Mouse (Mus musculus): ENCODE data around the gene Ncoa6. TPM values are rescaled to one million over a fixed set of nuclear protein-coding genes. Genes with fewer than 3 reads are reported as not detected.

Gene Ncoa6
- polyA plus RNA-seq, 1 experiment from 2014 or later: 27.1 TPM

DNA sequence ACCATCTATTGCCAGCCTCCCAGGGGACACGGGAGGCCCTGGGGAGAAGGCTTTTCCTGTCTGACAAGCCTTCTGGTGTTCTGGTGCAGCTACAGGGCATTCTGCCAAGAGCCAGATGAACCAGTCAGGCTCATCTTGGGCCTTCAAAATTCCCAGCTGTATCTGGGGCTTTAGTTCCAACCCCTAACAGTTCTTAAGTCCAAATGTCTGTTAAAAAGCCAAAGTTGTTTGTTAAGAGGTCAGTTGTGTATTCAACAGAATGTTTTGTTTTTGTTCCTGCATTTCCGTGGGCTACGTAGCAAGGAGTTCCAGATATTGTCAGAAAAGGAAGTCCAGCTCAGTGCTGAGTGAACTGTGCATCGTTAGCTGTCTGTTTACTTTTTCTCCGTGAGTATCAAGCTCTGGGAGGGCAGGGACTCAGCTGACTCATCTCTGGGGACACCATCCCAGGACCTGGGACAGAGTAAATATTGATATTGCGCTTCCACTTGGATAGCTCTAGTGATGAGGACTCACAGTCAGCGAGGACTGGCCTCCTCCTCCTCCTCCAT, 104.3 kb downstream of the Ncoa6 start:
- no peaks in the 10 kb centered on the region for H3K9me3 ChIP-seq (ENCODE audit: low read depth, low read length)
- 14% methylated on average over 7 of the region's 7 CpGs for WGBS
- H3K4me1 ChIP-seq (ENCODE audit: insufficient read depth): no peaks in the 10 kb centered on the region
- H3K36me3 ChIP-seq (ENCODE audit: insufficient read depth): no peaks in the 10 kb centered on the region
- no peaks in the 10 kb centered on the region for H3K27me3 ChIP-seq (ENCODE audit: insufficient read depth, low read length)
- TF ChIP-seq CTCF (IDR thresholded peaks at IDR 0.05; ENCODE audit: low read depth): no peak
- no peak overlapping the region for H3K9ac ChIP-seq
- ATAC-seq (ENCODE audit: insufficient read depth) (peak; percentile 86), DNase-seq (peak; percentile 82)
- H3K4me3 ChIP-seq (ENCODE audit: low read depth, low read length): no peak overlapping the region
- H3K4me2 ChIP-seq: no peak overlapping the region
- peak overlapping the region; percentile 74 for H3K27ac ChIP-seq (ENCODE audit: low read depth)

DNA sequence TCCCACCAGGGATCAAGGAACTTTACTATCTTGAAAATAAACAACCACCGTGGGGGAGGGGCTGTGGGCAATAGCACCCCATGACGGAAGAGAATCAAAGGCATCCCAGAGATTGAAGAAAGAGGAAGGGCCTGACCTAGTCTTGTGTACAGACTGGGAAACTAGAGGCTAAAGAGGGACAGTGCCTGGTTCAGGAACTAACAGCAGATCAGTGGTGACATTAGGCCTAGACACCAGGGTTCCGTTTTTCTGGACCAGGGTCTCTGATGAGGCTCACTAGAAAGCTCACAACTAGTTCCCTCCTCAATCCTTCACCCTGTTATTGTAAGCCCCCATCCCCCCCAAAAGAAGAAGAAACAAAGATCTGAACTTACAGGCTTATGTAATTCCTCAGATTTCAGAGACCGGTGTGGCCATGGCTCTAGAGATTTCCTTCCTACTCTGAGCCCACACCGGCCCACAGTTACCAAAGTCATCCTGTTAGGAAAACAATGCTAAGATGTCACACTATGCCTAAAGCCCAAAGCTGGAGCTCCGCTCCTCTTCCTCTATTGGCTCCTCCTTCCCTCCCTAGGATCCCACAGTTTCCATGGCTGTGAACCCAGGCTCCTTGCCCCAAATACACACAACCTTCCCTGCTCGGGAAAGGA, 105.9 kb downstream of the Ncoa6 start:
- Histone ChIP-seq H3K36me3 (ENCODE audit: insufficient read depth) (no peaks in the 10 kb centered on the region), H3K4me3 (ENCODE audit: low read depth, low read length) (no peak overlapping the region), H3K9ac (no peak overlapping the region), H3K27ac (ENCODE audit: low read depth) (no peak overlapping the region), H3K27me3 (ENCODE audit: insufficient read depth, low read length) (no peaks in the 10 kb centered on the region), H3K4me1 (ENCODE audit: insufficient read depth) (no peaks in the 10 kb centered on the region), H3K9me3 (ENCODE audit: low read depth, low read length) (no peaks in the 10 kb centered on the region), H3K4me2 (no peak overlapping the region)
- DNase-seq (no peak), ATAC-seq (ENCODE audit: insufficient read depth) (no peak)
- 70% methylated on average over 7 of the region's 7 CpGs for WGBS
- no peak for TF ChIP-seq CTCF (IDR thresholded peaks at IDR 0.05; ENCODE audit: low read depth)

DNA sequence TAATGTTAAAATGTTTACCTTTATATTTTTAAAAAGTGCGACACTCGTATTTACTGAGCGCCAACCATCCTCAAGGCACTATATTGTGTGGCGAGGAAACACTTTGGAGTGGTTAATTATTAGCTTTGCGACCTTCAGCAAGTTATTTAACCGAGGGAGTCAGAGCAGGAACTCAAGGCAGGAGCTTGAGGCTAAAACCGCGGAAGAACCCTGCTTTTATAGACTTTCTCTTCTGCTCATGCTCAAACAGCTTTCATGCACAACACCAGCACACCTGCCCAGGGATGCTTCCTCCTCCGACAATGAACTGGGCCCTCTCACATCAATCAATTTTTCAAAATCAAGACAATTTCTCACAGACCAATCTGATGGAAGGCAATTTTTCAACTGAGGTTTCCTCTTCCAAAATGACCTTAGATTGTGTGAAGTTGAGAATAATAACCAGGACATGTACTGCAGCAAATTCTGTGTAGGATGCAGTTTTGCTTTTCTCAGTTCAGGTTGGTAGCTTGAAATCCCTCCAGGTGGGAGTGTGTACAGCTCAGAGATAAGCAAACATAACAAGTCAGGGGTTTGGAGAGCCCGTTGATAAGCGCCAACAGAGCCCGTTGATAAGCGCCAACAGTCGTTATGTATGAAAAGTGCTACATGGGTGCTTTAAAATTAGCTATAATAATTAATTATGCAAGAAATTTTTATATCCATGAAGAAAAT, 115.9 kb downstream of the Ncoa6 start:
- H3K4me3 ChIP-seq (ENCODE audit: low read depth, low read length): peak overlapping the region; percentile 79
- peak overlapping the region; percentile 79 for H3K4me2 ChIP-seq
- peak overlapping the region; percentile 74; the same call in 1 of the 2 replicates for H3K9ac ChIP-seq
- no peaks in the 10 kb centered on the region for H3K4me1 ChIP-seq (ENCODE audit: insufficient read depth)
- TF ChIP-seq CTCF (IDR thresholded peaks at IDR 0.05; ENCODE audit: low read depth): no peak
- H3K27ac ChIP-seq (ENCODE audit: low read depth): peak overlapping the region; percentile 61; the same call in 1 of the 2 replicates
- H3K36me3 ChIP-seq (ENCODE audit: insufficient read depth): no peaks in the 10 kb centered on the region
- WGBS: 25% methylated on average over 14 of the region's 14 CpGs
- ATAC-seq (ENCODE audit: insufficient read depth) (peak; percentile 71), DNase-seq (peak; percentile 67)
- H3K9me3 ChIP-seq (ENCODE audit: low read depth, low read length): no peaks in the 10 kb centered on the region
- H3K27me3 ChIP-seq (ENCODE audit: insufficient read depth, low read length): no peaks in the 10 kb centered on the region

DNA sequence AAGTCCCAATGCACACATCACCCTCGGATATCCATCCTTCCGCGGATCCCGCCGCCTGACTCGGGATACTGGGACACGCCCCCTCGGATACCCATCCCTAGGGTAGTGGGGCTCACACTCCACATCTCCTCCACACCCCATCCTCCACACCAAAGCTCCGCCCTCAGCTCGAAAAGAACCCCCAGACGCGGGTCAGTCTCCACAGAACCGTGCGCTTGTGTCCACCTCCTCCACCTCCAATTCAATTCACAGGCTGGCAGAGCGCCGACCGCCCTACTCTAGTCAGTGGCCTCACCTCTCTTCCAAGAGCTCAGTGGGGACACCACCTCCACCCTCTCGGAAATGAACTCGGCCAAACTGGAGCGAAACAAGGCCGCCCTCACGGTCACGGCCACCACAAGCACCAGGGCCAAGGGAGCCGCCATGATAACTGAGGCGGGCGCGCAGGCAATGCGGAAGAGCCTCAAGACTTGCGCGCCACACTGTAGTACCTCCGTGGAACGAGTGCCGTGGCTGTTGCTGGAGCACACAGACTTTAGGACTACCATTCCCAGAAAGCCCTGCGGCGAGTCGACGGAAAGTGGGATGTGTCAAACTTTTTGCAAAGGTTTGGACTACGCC, 116.6 kb downstream of the Ncoa6 start, which contains the start of gene Pigu:
Gene Pigu (minus strand): TSS at position 460 of the 621 bp plus-strand sequence.
- peak within 1 kb of the TSS; percentile 65; the same call in 1 of the 2 replicates for H3K27ac ChIP-seq (ENCODE audit: low read depth)
- peak; percentile 98 for DNase-seq
- H3K4me1 ChIP-seq (ENCODE audit: insufficient read depth): no peaks in the 10 kb centered on the region
- peak within 1 kb of the TSS; percentile 74 for H3K9ac ChIP-seq
- H3K36me3 ChIP-seq (ENCODE audit: insufficient read depth): no peaks in the 10 kb centered on the region
- no peaks in the 10 kb centered on the region for H3K9me3 ChIP-seq (ENCODE audit: low read depth, low read length)
- peak within 1 kb of the TSS; percentile 79 for H3K4me3 ChIP-seq (ENCODE audit: low read depth, low read length)
- WGBS: under 1% methylated on average over 38 of the region's 38 CpGs
- ATAC-seq (ENCODE audit: insufficient read depth): peak; percentile 99
- H3K27me3 ChIP-seq (ENCODE audit: insufficient read depth, low read length): no peaks in the 10 kb centered on the region
- TF ChIP-seq CTCF (IDR thresholded peaks at IDR 0.05; ENCODE audit: low read depth): no peak
- H3K4me2 ChIP-seq: peak within 1 kb of the TSS; percentile 79

DNA sequence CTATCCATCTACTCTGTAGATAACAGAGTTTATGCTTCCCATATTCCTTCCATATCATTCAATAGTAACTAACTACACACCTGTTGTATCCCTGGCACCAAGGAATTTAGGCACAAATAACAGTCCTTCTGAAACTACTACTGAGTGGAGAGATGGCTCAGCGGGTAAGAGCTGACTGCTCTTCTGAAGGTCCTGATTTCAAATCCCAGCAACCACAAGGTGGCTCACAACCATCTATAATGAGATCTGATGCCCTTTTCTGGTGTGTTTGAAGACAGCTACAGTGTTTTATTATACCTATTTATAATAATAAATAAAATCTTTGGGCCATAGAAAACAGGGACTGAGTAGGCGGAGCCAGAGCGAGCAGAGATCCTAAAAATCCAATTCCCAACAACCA, 119.3 kb downstream of the Ncoa6 start:
- Histone ChIP-seq H3K4me2 (no peak overlapping the region), H3K27ac (ENCODE audit: low read depth) (no peak overlapping the region), H3K9ac (no peak overlapping the region), H3K9me3 (ENCODE audit: low read depth, low read length) (no peaks in the 10 kb centered on the region), H3K27me3 (ENCODE audit: insufficient read depth, low read length) (no peaks in the 10 kb centered on the region), H3K36me3 (ENCODE audit: insufficient read depth) (no peaks in the 10 kb centered on the region), H3K4me1 (ENCODE audit: insufficient read depth) (no peaks in the 10 kb centered on the region), H3K4me3 (ENCODE audit: low read depth, low read length) (no peak overlapping the region)
- DNase-seq (no peak), ATAC-seq (ENCODE audit: insufficient read depth) (no peak)
- 90% methylated on average over 3 of the region's 3 CpGs for WGBS
- TF ChIP-seq CTCF (IDR thresholded peaks at IDR 0.05; ENCODE audit: low read depth): no peak

DNA sequence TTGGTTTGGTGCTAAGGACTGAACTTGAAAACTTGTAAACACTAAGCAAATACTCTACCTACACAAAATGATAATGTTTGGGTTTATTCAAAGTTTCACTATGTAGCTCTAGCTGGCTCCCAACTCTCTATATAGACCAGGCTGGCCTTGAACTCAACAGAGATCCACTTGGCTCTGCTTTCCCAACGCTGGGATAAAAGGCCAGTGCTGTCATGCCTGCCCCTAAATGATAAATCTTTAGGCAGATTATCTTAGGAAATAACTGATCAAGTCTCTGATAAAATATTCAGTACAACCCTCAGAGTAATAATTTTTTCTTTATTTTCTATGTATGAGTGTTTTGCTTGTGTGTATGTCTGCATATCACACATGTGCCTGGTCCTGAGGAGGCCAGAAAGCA, 127.0 kb downstream of the Ncoa6 start:
- WGBS: 51% methylated on average over 1 of the region's 1 CpGs
- H3K4me3 ChIP-seq (ENCODE audit: low read depth, low read length): no peak overlapping the region
- no peak for TF ChIP-seq CTCF (IDR thresholded peaks at IDR 0.05; ENCODE audit: low read depth)

More for the DNA sequence above, 127.0 kb downstream of the Ncoa6 start:
- Histone ChIP-seq H3K27me3 (ENCODE audit: insufficient read depth, low read length) (no peaks in the 10 kb centered on the region), H3K4me2 (no peak overlapping the region), H3K27ac (ENCODE audit: low read depth) (no peak overlapping the region), H3K9ac (no peak overlapping the region), H3K9me3 (ENCODE audit: low read depth, low read length) (no peaks in the 10 kb centered on the region), H3K36me3 (ENCODE audit: insufficient read depth) (0 out of 2 replicates have a peak, but pooled peaks cover 10% of the 10 kb centered on the region), H3K4me1 (ENCODE audit: insufficient read depth) (no peaks in the 10 kb centered on the region)
- no peak for DNase-seq
- ATAC-seq (ENCODE audit: insufficient read depth): no peak

MicroRNAs encoded within 50 kb of the gene (microRNA counts, 519-probe panel; counts per million panel counts)
- microRNA mmu-miR-695: 1,858 counts per million, percentile 18 among the panel's probes with 10 or more counts

Small RNA genes within 50 kb of the gene (microRNA-seq; reads per million reads assigned to microRNA genes)
- gene Mir695 (ENCODE audit: borderline number of aligned reads): not detected

Other genes with a start within 250 kb of the Ncoa6 start
- gene Dynlrb1, start 237.4 kb downstream of the Ncoa6 start, polyA plus RNA-seq (2014; fragmentation: Nextera tagmentation; extraction: Ambion mirVana): 397 and 400 TPM in 2 replicates
- 149 and 162 TPM in 2 replicates for gene Map1lc3a, start 197.6 kb downstream of the Ncoa6 start, polyA plus RNA-seq (2014; fragmentation: Nextera tagmentation; extraction: Ambion mirVana)
- gene Pigu, start 116.5 kb downstream of the Ncoa6 start, polyA plus RNA-seq (2014; fragmentation: Nextera tagmentation; extraction: Ambion mirVana): 52.0 and 54.0 TPM in 2 replicates
- 15.0 and 17.8 TPM in 2 replicates for gene Trp53inp2, start 92.8 kb downstream of the Ncoa6 start, polyA plus RNA-seq (2014; fragmentation: Nextera tagmentation; extraction: Ambion mirVana)
- gene Acss2, start 44.1 kb upstream of the Ncoa6 start, polyA plus RNA-seq (2014; fragmentation: Nextera tagmentation; extraction: Ambion mirVana): 7.5 and 7.9 TPM in 2 replicates
- gene Ggt7, start 44.3 kb upstream of the Ncoa6 start, polyA plus RNA-seq (2014; fragmentation: Nextera tagmentation; extraction: Ambion mirVana): 2.1 and 2.6 TPM in 2 replicates
- gene Gss, start 118.9 kb upstream of the Ncoa6 start, polyA plus RNA-seq (2014; fragmentation: Nextera tagmentation; extraction: Ambion mirVana): 22.0 TPM in 2 replicates
- gene Myh7b, start 137.3 kb upstream of the Ncoa6 start, polyA plus RNA-seq (2014; fragmentation: Nextera tagmentation; extraction: Ambion mirVana): 0.32 and 0.36 TPM in 2 replicates
- gene Trpc4ap, start 218.5 kb upstream of the Ncoa6 start, polyA plus RNA-seq (2014; fragmentation: Nextera tagmentation; extraction: Ambion mirVana): 129 and 132 TPM in 2 replicates